Mouse (Mus musculus): ENCODE data around the gene Tanc1.

The Tanc1 gene

GRCm38 (mm10) chr2:59717746-59718294, 106.0 kb downstream of the Tanc1 start:
- no peak for DNase-seq (ENCODE audit: low spot score in 2 of 2)

GRCm38 (mm10) chr2:59718601-59719416, 107.0 kb downstream of the Tanc1 start:
- DNase-seq (ENCODE audit: low spot score in 2 of 2): no peak

- DNase-seq (ENCODE audit: low spot score in 2 of 2): no peak
Observed at GRCm38 (mm10) chr2:59719831-59720230, 108.0 kb downstream of the Tanc1 start.

- no peak for DNase-seq (ENCODE audit: low spot score in 2 of 2)
Observed at GRCm38 (mm10) chr2:59721119-59721518, 109.3 kb downstream of the Tanc1 start.

GRCm38 (mm10) chr2:59721758-59722157, 109.9 kb downstream of the Tanc1 start:
- no peak for DNase-seq (ENCODE audit: low spot score in 2 of 2)

- DNase-seq (ENCODE audit: low spot score in 2 of 2): no peak
Observed at GRCm38 (mm10) chr2:59723311-59723710, 111.5 kb downstream of the Tanc1 start.

- DNase-seq (ENCODE audit: low spot score in 2 of 2): no peak
Observed at GRCm38 (mm10) chr2:59725518-59726185, 113.8 kb downstream of the Tanc1 start.

GRCm38 (mm10) chr2:59731831-59732230, 120.0 kb downstream of the Tanc1 start:
- DNase-seq (ENCODE audit: low spot score in 2 of 2): no peak

- no peak for DNase-seq (ENCODE audit: low spot score in 2 of 2)
Observed at GRCm38 (mm10) chr2:59733410-59733809, 121.6 kb downstream of the Tanc1 start.

GRCm38 (mm10) chr2:59736401-59736898, 124.6 kb downstream of the Tanc1 start:
- no peak for DNase-seq (ENCODE audit: low spot score in 2 of 2)

- DNase-seq (ENCODE audit: low spot score in 2 of 2): no peak
Observed at GRCm38 (mm10) chr2:59737368-59737767, 125.5 kb downstream of the Tanc1 start.

GRCm38 (mm10) chr2:59738356-59738755, 126.5 kb downstream of the Tanc1 start:
- no peak for DNase-seq (ENCODE audit: low spot score in 2 of 2)

GRCm38 (mm10) chr2:59739036-59739435, 127.2 kb downstream of the Tanc1 start:
- no peak for DNase-seq (ENCODE audit: low spot score in 2 of 2)

GRCm38 (mm10) chr2:59742500-59743116, 130.8 kb downstream of the Tanc1 start:
- no peak for DNase-seq (ENCODE audit: low spot score in 2 of 2)

- peak in 1 of 2 experiments; percentile 49 for DNase-seq (ENCODE audit: low spot score in 2 of 2)
Observed at GRCm38 (mm10) chr2:59745428-59745827, 133.6 kb downstream of the Tanc1 start.

GRCm38 (mm10) chr2:59746070-59746469, 134.2 kb downstream of the Tanc1 start:
- no peak for DNase-seq (ENCODE audit: low spot score in 2 of 2)

GRCm38 (mm10) chr2:59747757-59748156, 135.9 kb downstream of the Tanc1 start:
- no peak for DNase-seq (ENCODE audit: low spot score in 2 of 2)

GRCm38 (mm10) chr2:59749371-59749770, 137.5 kb downstream of the Tanc1 start:
- no peak for DNase-seq (ENCODE audit: low spot score in 2 of 2)

GRCm38 (mm10) chr2:59751172-59751571, 139.3 kb downstream of the Tanc1 start:
- DNase-seq (ENCODE audit: low spot score in 2 of 2): no peak

GRCm38 (mm10) chr2:59752148-59752547, 140.3 kb downstream of the Tanc1 start:
- DNase-seq (ENCODE audit: low spot score in 2 of 2): no peak

- DNase-seq (ENCODE audit: low spot score in 2 of 2): no peak
Observed at GRCm38 (mm10) chr2:59752766-59753165, 140.9 kb downstream of the Tanc1 start.

GRCm38 (mm10) chr2:59756137-59756753, 144.4 kb downstream of the Tanc1 start:
- DNase-seq (ENCODE audit: low spot score in 2 of 2): no peak

Data from frontal cortex, postnatal 14 days (tissue).